Mouse (Mus musculus) thymus, postnatal 4 days (tissue): ENCODE results near the gene Hmx1.
A peak's percentile ranks its signal among the peaks of the same experiment; 100 is the strongest.

Source experiments
- DNase-seq: peaks from one replicate; pipeline ENCODE4 v3.0.0; 2021

The Hmx1 gene

GRCm38 (mm10) chr5:35388491-35389111, at the start of gene Hmx1:
Gene Hmx1 (plus strand): TSS chr5:35389108.
- DNase-seq, result peak; percentile 14

- DNase-seq, result no peak
Observed at GRCm38 (mm10) chr5:35345084-35345483, 43.8 kb upstream of the Hmx1 start.

GRCm38 (mm10) chr5:35348794-35349193, 40.1 kb upstream of the Hmx1 start:
- peak; percentile 69 for DNase-seq

- DNase-seq, result no peak
Observed at GRCm38 (mm10) chr5:35357544-35358440, 31.1 kb upstream of the Hmx1 start.

GRCm38 (mm10) chr5:35361570-35362284, 27.2 kb upstream of the Hmx1 start:
- peak; percentile 96 for DNase-seq

GRCm38 (mm10) chr5:35366241-35367032, 22.5 kb upstream of the Hmx1 start:
- DNase-seq, result no peak

GRCm38 (mm10) chr5:35368916-35369315, 20.0 kb upstream of the Hmx1 start:
- DNase-seq, result no peak

GRCm38 (mm10) chr5:35379066-35379465, 9.8 kb upstream of the Hmx1 start:
- DNase-seq, result no peak

- DNase-seq, result peak; percentile 47
Observed at GRCm38 (mm10) chr5:35379815-35380214, 9.1 kb upstream of the Hmx1 start.

- DNase-seq, result no peak
Observed at GRCm38 (mm10) chr5:35387834-35388490, 946 bp upstream of the Hmx1 start.

GRCm38 (mm10) chr5:35389441-35389840, 533 bp downstream of the Hmx1 start:
- no peak for DNase-seq

- DNase-seq, result no peak
Observed at GRCm38 (mm10) chr5:35389915-35390314, 1.0 kb downstream of the Hmx1 start.

- DNase-seq, result no peak
Observed at GRCm38 (mm10) chr5:35390848-35391655, 2.1 kb downstream of the Hmx1 start.

GRCm38 (mm10) chr5:35391656-35392333, 2.9 kb downstream of the Hmx1 start:
- DNase-seq, result peak; percentile 28

GRCm38 (mm10) chr5:35392334-35392695, 3.4 kb downstream of the Hmx1 start:
- DNase-seq, result no peak

- DNase-seq, result no peak
Observed at GRCm38 (mm10) chr5:35395566-35396440, 6.9 kb downstream of the Hmx1 start.

- no peak for DNase-seq
Observed at GRCm38 (mm10) chr5:35396976-35397641, 8.2 kb downstream of the Hmx1 start.

GRCm38 (mm10) chr5:35397642-35398309, 8.9 kb downstream of the Hmx1 start:
- no peak for DNase-seq
